Mouse (Mus musculus) brain, embryonic 14.5 days (tissue): ENCODE data around the gene 4930415O20Rik.

Experiments
- CTCF ChIP-seq: fragments of 200-500 bp; IDR thresholded peaks from 2 replicates; pipeline ENCODE4 v1.5.1; 2012; ENCODE audit warnings: inconsistent platforms, mild to moderate bottlenecking, moderate library complexity, borderline replicate concordance; ENCODE audit not compliant: insufficient read depth, insufficient read length; ENCODE audit errors: extremely low read depth
- POLR2A ChIP-seq: fragments of 200-500 bp; IDR thresholded peaks from 2 replicates; pipeline ENCODE4 v1.6.1; 2012; ENCODE audit warnings: mild to moderate bottlenecking, inconsistent platforms, borderline replicate concordance; ENCODE audit not compliant: poor library complexity, insufficient read depth, insufficient read length, severe bottlenecking; ENCODE audit errors: extremely low read depth

DNA sequence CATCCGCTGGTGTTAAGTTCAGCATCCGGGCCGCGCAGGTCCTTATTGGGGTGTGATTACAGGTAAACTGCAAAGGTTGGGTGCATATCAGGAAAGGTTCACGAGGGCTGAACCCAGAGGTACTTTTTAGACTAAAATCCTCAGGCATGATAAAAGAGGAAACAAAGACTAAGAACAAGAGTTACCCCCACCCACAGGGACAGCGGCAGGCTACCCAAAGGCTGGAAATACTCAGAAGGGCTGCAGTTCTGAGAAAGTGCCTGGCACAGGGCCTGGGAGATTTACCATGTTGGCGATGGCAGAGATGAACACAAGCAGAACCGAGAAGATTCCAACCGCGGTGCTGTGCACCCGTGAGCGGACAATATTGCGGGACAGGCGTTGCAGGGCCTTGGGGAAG lies 25.8 kb downstream of the 4930415O20Rik start:
- TF ChIP-seq CTCF (no peak), POLR2A (no peak)
